Mouse (Mus musculus) small intestine, adult 2 months (tissue): ENCODE measurements around the gene Krt10. TPM values are rescaled to one million over a fixed set of nuclear protein-coding genes. Genes with fewer than 3 reads are reported as not detected.

Experiments
- H3K27ac ChIP-seq: fragments of 200-500 bp; 2 replicates; pipeline ENCODE4 v1.5.1; 2012; ENCODE audit warnings: low read depth, low read length, control low read depth, inconsistent platforms; ENCODE audit not compliant: insufficient read depth
- H3K27me3 ChIP-seq: fragments of 200-500 bp; 2 replicates; pipeline ENCODE4 v1.6.1; 2012; ENCODE audit warnings: mild to moderate bottlenecking, moderate library complexity, low read length, inconsistent platforms; ENCODE audit not compliant: control insufficient read depth, insufficient read depth
- H3K36me3 ChIP-seq: fragments of 200-500 bp; 2 replicates; pipeline ENCODE4 v1.6.1; 2012; ENCODE audit warnings: mild to moderate bottlenecking, low read length, control low read depth, inconsistent platforms; ENCODE audit not compliant: control insufficient read depth, insufficient read depth
- H3K4me1 ChIP-seq: fragments of 200-500 bp; 2 replicates; pipeline ENCODE4 v1.6.1; 2012; ENCODE audit warnings: low read length, inconsistent platforms, mixed read lengths; ENCODE audit not compliant: control insufficient read depth, insufficient read depth, insufficient read length
- H3K4me3 ChIP-seq: fragments of 200-500 bp; 2 replicates; pipeline ENCODE4 v1.5.1; 2012; ENCODE audit warnings: low read depth, mild to moderate bottlenecking, control low read depth, inconsistent platforms, low read length, moderate library complexity
- CTCF ChIP-seq: fragments of 200-500 bp; IDR thresholded peaks from 2 replicates; pipeline ENCODE4 v1.5.1; 2012; ENCODE audit warnings: low read depth, mild to moderate bottlenecking, control low read depth, inconsistent platforms, low read length, moderate library complexity, mixed read lengths; ENCODE audit not compliant: insufficient replicate concordance, insufficient read length; ENCODE audit errors: extremely low read depth
- POLR2A ChIP-seq: fragments of 200-500 bp; IDR thresholded peaks from 2 replicates; pipeline ENCODE4 v1.6.1; 2012; ENCODE audit warnings: low read depth, mild to moderate bottlenecking, control low read depth, inconsistent platforms, low read length, moderate library complexity
- WGBS: fragments of 180-500 bp; shearing (Covaris S2); methylation state at CpG from one replicate; pipeline ENCODE4 v1.1.7; 2018; 5-methylcytosine and 5-hydroxymethylcytosine counted together
- polyA plus RNA-seq: library from polyadenylated mRNA; depleted of rRNA; stranded (reverse); fragments of >200 nt; gene quantifications from 2 replicates; pipeline ENCODE4 v1.2.3, GENCODE M21; 2012

Gene Krt10
- polyA plus RNA-seq, 1 experiment, result 0.15 TPM

DNA sequence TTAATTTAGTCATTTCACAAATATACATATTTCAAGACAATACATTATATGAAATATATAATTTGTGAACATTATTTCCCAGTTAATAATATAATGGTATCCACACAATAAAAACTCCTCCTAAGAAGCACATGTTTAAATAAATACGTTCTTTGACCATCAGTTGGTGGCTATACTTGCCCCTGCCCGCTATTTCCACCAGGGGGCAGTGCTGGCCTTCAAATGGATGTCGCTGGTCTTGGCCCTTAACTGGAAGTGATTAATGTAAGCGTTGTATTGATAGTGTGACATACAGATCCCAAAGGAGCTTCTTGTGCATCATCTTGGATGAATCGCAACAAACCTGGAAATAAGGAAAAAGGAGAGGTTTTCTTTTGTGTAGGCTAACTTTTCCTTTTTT, 9.6 kb downstream of the Krt10 start:
- peak; percentile 95; the same call in 1 of the 2 replicates for TF ChIP-seq CTCF
- no peak for TF ChIP-seq POLR2A
- no peak overlapping the region for H3K27ac ChIP-seq
- no peak overlapping the region for H3K4me3 ChIP-seq
- WGBS, result 6% methylated on average over 5 of the region's 5 CpGs
- peaks cover 2% of the 10 kb centered on the region for H3K4me1 ChIP-seq
- H3K36me3 ChIP-seq, result no peaks in the 10 kb centered on the region
- H3K27me3 ChIP-seq, result no peaks in the 10 kb centered on the region

DNA sequence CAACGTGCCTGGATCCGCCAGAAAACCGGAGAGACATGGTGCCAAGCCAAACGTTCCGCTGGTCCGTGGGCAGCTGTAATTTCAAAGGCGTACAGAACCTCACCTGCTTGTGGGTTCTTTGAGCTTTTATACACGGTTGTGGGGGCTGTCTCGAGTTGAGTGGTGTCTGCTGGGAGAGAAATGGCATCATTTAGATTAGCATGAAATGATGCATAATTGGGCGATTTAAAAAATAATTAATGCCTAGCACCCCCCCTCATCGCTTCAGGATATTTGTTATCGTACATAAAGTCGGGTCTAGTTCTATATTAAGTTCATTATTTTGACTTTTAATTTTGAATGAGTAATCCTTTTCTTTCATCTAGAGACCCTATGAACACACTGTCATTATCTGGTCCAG, 14.4 kb downstream of the Krt10 start, which contains the start of gene Krt28:
TSS of gene Krt28 (minus strand) at position 101 of the 400 bp plus-strand sequence.
- TF ChIP-seq CTCF (no peak), POLR2A (no peak)
- no peaks in the 10 kb centered on the region for H3K36me3 ChIP-seq
- 79% methylated on average over 13 of the region's 13 CpGs for WGBS

GRCm38 (mm10) chr11:99369853-99370451, 19.2 kb downstream of the Krt10 start:
- 81% methylated on average over 8 of the region's 8 CpGs for WGBS
- Histone ChIP-seq H3K27ac (no peak overlapping the region), H3K36me3 (no peaks in the 10 kb centered on the region), H3K4me1 (no peaks in the 10 kb centered on the region), H3K4me3 (no peak overlapping the region), H3K27me3 (peaks cover 7% of the 10 kb centered on the region)
- TF ChIP-seq CTCF (no peak), POLR2A (no peak)

More for the DNA sequence above, 14.4 kb downstream of the Krt10 start, which contains the start of gene Krt28:
- Histone ChIP-seq H3K27me3 (peaks cover 7% of the 10 kb centered on the region), H3K27ac (no peak within 1 kb of the TSS), H3K4me1 (peaks cover 2% of the 10 kb centered on the region), H3K4me3 (no peak within 1 kb of the TSS)

DNA sequence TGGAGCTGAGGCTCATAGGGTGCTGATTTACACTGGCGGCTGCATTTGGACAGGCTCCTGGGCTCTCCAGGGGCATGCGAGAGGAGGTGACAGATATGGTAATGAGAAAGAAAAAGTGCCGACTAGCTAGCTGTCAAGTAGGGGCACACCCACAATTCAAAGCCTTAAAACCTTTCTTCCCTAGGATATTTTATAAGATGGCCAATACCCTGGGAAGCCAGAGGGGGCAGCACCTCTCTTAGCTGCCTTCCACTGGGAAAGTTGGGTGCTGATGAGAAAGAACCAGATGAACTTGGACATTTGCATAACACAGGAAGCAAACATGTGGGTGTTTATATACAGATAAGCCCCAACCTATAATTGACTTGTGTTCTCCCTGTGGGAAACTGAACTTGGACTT, 19.9 kb downstream of the Krt10 start:
- Histone ChIP-seq H3K4me3 (no peak overlapping the region), H3K27ac (no peak overlapping the region), H3K27me3 (peaks cover 7% of the 10 kb centered on the region), H3K4me1 (no peaks in the 10 kb centered on the region), H3K36me3 (no peaks in the 10 kb centered on the region)
- WGBS, result 5% methylated on average over 3 of the region's 3 CpGs
- TF ChIP-seq CTCF (peak; percentile 48; the same call in 1 of the 2 replicates), POLR2A (no peak)

- Histone ChIP-seq H3K36me3 (no peaks in the 10 kb centered on the region), H3K4me1 (no peaks in the 10 kb centered on the region), H3K27ac (no peak overlapping the region), H3K27me3 (peaks cover 4% of the 10 kb centered on the region), H3K4me3 (no peak overlapping the region)
- no peak for TF ChIP-seq CTCF
- no peak for TF ChIP-seq POLR2A
- 34% methylated on average over 10 of the region's 10 CpGs for WGBS
Observed at GRCm38 (mm10) chr11:99366791-99367190, 22.4 kb downstream of the Krt10 start.

GRCm38 (mm10) chr11:99364412-99364811, 24.8 kb downstream of the Krt10 start:
- Histone ChIP-seq H3K4me1 (no peaks in the 10 kb centered on the region), H3K27me3 (peaks cover 2% of the 10 kb centered on the region; the same call in 1 of the 2 replicates), H3K4me3 (no peak overlapping the region), H3K36me3 (no peaks in the 10 kb centered on the region), H3K27ac (no peak overlapping the region)
- TF ChIP-seq POLR2A, result no peak
- peak; percentile 30; the same call in 1 of the 2 replicates for TF ChIP-seq CTCF
- WGBS, result 17% methylated on average over 9 of the region's 9 CpGs

DNA sequence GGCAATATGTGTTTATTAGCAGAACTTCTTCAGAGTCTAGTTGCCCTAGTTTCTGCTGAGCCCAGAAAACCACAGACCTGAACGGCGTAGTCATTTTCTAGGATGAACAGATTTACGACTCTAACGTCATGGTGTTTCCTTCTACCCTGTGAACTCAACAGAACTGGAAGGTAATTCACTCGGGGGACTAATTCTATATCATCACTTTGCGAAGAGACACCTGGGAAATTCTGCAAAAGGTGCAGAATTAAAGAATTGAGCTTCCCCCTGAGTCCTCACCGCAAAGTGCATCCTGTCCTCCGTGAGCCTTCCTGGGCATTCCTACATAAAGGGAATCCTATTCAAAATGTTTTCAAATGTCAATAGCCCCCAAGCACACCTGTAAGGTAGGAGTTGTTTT, 27.7 kb downstream of the Krt10 start:
- Histone ChIP-seq H3K4me3 (no peak overlapping the region), H3K27me3 (peaks cover 2% of the 10 kb centered on the region; the same call in 1 of the 2 replicates), H3K36me3 (no peaks in the 10 kb centered on the region), H3K4me1 (no peaks in the 10 kb centered on the region), H3K27ac (no peak overlapping the region)
- TF ChIP-seq CTCF, result no peak
- TF ChIP-seq POLR2A, result no peak
- WGBS, result 60% methylated on average over 8 of the region's 8 CpGs
